Mouse (Mus musculus) urinary bladder, postnatal 14 days (tissue): ENCODE measurements around the gene Casp6.
A peak's percentile ranks its signal among the peaks of the same experiment; 100 is the strongest.

Experiments used
- DNase-seq: peaks from one replicate; pipeline ENCODE4 v3.0.0; 2021; ENCODE audit warnings: low spot score

Casp6 gene

DNA sequence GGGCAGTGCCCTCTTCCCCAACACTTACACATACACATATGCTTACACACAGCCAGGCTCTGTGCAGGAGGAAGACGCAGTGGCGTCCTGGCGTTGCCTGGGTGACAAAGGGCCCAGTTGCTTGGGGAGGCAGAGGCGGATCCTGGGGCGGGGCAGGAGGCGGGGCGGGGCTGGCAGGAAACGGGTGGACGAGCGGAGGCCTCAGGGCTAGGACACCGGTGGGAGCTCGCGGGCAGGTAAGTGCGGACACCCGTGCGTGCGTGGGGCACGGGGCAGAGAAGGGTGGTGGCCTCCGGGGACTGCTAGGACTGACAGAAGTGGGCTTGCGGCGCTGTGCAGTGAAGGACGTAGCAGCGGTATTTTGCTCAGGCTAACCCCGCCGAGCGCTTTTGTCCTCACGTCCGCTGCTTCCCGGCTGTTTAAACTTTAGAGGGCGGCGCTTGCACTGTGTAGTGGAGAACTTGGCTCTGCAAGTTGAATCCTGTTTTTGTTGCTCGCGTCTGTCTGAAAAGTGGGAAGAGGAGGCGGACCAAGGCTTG, at the start of gene Casp6:
Gene Casp6, plus strand, starts transcription at position 155 of the 539 bp plus-strand sequence.
- DNase-seq: peak; percentile 88

GRCm38 (mm10) chr3:129862592-129862991, 38.6 kb upstream of the Casp6 start:
- DNase-seq: no peak

- peak; percentile 47 for DNase-seq
These were observed 37.5 kb upstream of the Casp6 start for GRCm38 (mm10) chr3:129863698-129864097.

- DNase-seq: no peak
These were observed 23.9 kb upstream of the Casp6 start for GRCm38 (mm10) chr3:129877327-129877726.

GRCm38 (mm10) chr3:129878405-129879021, 22.7 kb upstream of the Casp6 start, which contains the start of gene Pla2g12a:
Gene Pla2g12a (plus strand): TSS chr3:129878606.
- DNase-seq: peak; percentile 90

DNA sequence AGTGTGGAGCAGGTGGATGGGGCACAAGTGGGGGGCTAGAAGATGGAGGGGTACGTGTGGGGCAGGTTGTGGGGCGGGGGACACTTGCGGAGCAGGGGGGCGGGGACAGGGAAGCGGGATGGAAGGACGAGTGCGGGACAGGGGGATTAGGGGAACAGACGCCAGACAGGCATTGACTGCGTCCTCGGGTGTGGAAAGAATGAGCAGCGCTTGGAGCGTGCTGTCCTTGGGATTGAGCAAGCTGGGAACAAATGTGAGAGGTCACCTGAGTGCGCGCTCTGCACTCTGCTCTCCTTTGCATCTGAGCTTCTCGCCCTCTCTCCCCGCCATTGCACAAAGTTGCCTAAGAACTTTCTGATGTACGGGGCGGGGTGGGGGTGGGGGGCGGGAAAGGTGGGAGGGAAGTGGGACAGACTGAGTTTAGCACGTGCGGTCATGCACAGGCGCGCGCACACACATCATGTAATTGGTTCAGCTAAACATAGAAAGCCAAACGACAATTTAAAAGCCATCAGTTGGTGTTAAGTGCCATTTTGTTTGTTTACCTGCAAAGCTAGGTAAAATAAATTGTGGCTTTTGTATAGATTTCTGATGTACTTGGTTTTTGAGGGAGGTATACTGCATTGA, 22.0 kb upstream of the Casp6 start:
- DNase-seq: peak; percentile 26

- DNase-seq: no peak
These were observed 21.3 kb upstream of the Casp6 start for GRCm38 (mm10) chr3:129879913-129880312.

- DNase-seq: no peak
These were observed 20.2 kb upstream of the Casp6 start for GRCm38 (mm10) chr3:129880925-129881593.

- DNase-seq: no peak
These were observed 15.6 kb upstream of the Casp6 start for GRCm38 (mm10) chr3:129885577-129885976.

DNA sequence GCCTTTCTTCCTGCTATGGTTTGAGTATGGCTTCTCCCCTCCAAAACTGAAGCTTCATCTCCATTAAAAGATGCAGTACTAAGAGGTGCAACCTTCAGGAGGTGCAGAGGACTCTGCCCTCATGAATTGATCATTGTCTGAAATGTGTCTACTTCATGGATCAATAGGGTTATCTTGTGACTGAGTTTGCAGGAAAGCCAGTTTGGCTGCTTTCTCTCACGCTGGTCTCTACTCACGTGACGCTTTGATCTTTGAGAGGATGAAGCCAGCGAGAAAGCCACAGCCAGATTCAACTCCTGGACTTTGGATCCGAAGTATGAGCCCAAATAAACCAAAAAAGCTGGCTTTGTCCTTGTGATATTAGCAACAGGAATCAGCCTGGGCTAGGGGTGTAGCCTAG, 14.8 kb upstream of the Casp6 start:
- no peak for DNase-seq

DNA sequence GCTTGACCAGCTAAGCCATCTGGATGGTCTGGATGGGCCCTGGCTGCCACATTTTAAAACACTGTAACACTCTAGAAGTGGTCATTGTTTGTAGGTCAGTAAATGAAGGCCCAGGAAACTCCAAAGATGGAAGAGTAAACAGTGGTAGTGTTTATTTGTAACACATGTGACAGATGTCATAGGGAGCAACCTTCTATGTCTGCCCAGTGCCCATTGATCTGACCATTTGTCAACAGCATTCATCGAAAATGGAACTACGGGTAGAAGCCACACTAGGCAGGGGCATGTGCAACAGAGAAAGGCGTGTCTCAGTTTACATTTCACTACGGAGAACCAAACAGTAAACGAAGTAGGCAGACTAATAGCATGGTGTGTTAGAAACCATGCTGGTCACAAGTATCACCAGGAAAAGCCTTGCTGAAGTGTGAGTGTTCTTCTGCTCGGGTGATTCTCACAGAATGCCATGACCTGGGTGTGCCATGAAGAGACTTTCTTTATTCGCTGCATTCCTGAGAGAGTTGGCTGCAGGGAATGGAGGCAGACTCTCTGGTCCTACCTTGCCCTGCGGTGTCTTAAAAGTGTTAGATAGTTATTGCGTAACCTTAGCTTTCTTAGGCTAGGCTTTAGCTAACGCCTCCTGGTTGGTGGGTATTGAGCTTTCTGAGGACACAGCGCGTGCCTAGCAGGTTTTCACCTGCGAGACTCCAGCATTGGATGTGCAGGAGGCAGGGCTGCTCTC, 13.3 kb upstream of the Casp6 start:
- DNase-seq: no peak

GRCm38 (mm10) chr3:129892003-129892402, 9.2 kb upstream of the Casp6 start:
- DNase-seq: no peak

DNA sequence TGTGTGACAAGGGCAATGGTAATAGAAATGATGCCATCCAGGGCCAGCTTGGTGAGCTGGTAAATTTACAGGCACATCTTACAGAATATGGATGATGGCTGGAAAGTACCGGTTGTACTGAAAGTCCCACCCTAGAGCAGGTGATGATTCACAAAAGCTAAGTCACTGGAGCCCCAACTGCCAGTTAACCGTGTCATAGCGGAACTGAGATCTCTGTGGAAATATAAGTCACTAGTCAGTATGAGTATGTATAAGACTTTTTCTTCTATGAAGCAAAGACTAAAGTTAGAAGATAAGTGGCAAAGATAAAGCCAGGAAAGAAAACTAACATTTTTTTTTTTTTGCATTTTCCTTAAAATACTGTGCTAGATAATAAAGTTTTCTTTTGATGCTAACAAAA, 8.1 kb upstream of the Casp6 start:
- DNase-seq: no peak

GRCm38 (mm10) chr3:129896591-129896990, 4.6 kb upstream of the Casp6 start:
- no peak for DNase-seq

DNA sequence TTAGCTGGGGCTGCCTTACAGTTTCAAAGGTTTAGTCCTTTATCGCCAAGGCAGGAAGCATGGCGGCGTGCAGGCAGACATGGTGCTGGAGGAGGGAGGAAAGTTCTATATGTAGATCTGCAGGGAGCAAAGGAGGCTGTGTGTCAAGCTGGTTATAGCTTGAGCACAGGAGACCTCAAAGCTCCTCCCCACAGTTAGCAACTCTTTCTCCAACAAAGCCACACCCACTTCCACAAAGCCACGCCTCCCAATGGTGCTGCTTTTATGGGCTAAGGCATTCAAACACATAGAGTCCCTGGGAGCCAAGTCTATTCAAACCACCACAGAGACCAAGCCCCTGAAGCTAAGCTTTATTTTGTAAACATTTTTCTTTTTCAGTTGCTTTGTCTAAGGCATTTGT, 2.3 kb upstream of the Casp6 start:
- DNase-seq: no peak

- no peak for DNase-seq
These were observed 2.1 kb downstream of the Casp6 start for GRCm38 (mm10) chr3:129903369-129903768.

- DNase-seq: no peak
These were observed 2.6 kb downstream of the Casp6 start for GRCm38 (mm10) chr3:129903866-129904265.

- DNase-seq: no peak
These were observed 3.3 kb downstream of the Casp6 start for GRCm38 (mm10) chr3:129904381-129905132.

- no peak for DNase-seq
These were observed 10.8 kb downstream of the Casp6 start for GRCm38 (mm10) chr3:129912025-129912424.

DNA sequence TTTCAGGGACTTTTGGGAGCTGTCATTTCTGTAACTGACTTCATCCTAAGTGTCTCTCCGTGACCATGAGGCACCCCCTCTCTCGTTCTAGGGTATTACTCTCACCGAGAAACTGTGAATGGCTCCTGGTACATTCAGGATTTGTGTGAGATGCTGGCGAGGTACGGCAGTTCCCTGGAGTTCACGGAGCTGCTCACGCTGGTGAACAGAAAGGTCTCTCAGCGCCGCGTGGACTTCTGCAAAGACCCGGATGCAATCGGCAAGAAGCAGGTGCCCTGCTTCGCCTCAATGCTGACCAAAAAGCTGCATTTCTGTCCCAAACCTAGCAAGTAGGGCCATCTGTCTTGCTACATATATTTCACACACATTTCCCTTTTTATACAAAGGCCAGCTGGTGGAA, 12.0 kb downstream of the Casp6 start:
- DNase-seq: no peak

GRCm38 (mm10) chr3:129917424-129917823, 16.2 kb downstream of the Casp6 start:
- DNase-seq: no peak

DNA sequence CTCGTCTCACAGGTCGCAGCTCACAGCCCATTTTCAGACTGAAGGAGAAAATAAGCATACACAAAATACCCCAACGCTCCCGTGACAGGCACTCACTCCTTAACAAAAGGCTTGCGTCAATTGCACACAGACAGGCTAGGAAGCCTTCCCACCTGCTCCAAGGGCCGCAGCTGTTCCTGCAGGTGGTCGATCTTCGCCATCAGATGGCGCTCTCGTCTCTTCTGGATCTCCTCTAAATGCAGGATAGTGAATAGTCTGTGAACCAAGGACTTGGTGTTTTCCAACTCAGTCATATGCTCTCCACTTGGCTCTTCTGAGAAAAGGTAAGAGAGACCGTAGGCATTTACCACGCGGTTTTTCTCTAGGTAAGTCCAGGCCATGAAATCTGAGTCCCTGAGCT, 17.2 kb downstream of the Casp6 start:
- DNase-seq: peak; percentile 69
